Mouse (Mus musculus): ENCODE results near the gene Pdia6.

The Pdia6 gene

GRCm38 (mm10) chr12:17266673-17266990, 287 bp downstream of the Pdia6 start:
- no peak for DNase-seq

DNA sequence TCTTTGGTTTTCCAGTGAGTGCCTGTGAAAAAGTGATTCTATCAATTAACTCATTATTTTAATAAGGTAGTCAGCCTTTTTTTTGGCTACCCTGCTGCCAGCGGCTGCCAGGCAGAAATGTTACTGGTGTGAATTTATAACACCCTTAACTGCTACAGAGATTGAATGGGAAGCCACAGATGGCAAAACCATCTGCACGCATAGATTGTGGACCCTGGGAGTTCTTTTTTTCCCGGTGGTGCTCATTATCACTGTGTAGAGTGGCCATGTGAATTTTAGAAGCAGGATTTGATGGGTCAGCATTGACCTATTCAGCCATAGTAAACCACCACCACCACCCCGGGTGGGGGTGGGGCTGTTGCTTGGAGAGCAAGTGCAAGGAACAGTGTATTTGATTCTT, 971 bp downstream of the Pdia6 start:
- DNase-seq: peak; percentile 19 to 37

DNA sequence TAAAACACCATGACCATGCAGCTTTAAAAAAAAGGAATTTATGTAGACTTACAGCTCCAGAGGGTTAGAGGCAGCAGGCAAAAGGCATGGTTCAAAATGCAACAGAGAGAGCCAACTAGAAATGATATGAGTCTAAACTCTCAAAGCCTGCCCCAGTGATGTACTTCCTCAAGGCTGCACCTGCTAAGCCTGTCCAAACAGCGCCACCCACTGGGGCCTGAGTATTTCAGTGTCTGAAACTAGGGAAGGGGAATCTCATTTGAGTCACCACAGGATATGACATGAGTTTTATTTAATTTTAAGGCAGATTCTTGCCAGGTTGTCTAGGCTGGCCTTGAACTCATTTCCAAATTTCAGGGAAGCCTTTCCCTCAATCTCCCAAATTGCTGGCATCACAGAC, 4.9 kb downstream of the Pdia6 start:
- peak in 1 of 2 experiments; percentile 56 for DNase-seq

- no peak for DNase-seq
Measured at GRCm38 (mm10) chr12:17273841-17274240, 7.5 kb downstream of the Pdia6 start.

- DNase-seq: no peak
Measured at GRCm38 (mm10) chr12:17288496-17288895, 22.2 kb downstream of the Pdia6 start.

DNA sequence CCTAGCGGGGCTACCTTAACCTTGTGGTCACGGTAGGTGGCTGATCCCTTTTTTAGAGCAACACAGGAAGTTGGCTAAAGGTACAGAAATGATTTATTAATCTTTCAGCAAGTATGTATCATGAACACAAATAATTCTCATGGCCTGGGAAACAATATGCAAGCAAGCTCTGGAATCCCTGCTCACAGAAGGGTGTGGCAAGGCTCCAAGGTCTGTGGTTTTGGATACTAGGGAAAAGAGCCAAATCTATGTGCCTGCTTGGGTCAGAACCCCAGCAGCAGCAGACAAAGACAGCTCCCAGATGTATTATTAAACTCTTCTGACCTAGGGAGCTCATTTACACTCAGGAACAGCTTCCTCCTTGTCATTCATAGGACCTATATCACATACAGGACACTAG, 22.7 kb downstream of the Pdia6 start:
- no peak for DNase-seq

DNA sequence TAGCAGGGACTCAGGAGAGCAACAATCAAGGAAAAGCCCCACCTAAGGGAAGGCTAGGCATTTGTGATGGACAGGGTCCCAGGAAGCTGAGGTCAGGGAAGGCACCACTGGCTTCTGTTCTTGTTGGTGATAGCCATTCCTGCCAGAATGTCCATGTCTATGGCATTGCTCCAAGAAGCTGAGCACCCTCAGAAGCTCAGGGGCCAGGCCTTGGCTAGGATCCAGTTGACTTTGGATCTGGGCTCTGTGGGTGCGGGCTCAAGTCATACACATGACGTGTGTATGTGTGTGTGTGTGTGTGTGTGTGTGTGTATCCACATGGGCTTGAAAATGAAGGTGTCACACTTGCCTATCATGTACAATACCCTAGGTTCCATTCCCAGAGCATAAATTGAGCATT, 23.6 kb downstream of the Pdia6 start:
- no peak for DNase-seq

- DNase-seq: no peak
Measured at GRCm38 (mm10) chr12:17290569-17290968, 24.2 kb downstream of the Pdia6 start.

GRCm38 (mm10) chr12:17296899-17297298, 30.6 kb downstream of the Pdia6 start:
- no peak for DNase-seq

- DNase-seq: no peak
Measured at GRCm38 (mm10) chr12:17299902-17300301, 33.6 kb downstream of the Pdia6 start.

GRCm38 (mm10) chr12:17305445-17305844, 39.1 kb downstream of the Pdia6 start:
- DNase-seq: peak in 1 of 2 experiments; percentile 9

DNA sequence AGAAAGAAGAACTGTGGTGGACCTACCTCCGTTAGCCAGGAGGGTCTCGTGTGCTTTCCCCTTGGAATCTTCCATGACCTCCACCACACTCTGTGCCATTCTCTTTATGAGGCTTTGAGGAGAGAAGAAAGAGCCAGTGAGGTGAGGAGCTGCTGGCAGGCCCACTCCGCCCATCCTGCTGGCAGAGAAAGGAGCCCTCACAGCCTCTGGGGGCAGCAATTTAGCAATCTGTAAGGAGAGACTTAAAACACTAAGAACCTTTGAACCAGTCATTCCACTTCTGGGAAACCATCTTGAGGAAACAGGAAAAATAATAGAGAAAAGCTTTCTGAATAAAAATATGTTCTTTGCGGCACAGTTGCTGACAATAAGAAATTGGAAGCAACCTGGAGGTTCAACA, 41.9 kb downstream of the Pdia6 start:
- no peak for DNase-seq

DNA sequence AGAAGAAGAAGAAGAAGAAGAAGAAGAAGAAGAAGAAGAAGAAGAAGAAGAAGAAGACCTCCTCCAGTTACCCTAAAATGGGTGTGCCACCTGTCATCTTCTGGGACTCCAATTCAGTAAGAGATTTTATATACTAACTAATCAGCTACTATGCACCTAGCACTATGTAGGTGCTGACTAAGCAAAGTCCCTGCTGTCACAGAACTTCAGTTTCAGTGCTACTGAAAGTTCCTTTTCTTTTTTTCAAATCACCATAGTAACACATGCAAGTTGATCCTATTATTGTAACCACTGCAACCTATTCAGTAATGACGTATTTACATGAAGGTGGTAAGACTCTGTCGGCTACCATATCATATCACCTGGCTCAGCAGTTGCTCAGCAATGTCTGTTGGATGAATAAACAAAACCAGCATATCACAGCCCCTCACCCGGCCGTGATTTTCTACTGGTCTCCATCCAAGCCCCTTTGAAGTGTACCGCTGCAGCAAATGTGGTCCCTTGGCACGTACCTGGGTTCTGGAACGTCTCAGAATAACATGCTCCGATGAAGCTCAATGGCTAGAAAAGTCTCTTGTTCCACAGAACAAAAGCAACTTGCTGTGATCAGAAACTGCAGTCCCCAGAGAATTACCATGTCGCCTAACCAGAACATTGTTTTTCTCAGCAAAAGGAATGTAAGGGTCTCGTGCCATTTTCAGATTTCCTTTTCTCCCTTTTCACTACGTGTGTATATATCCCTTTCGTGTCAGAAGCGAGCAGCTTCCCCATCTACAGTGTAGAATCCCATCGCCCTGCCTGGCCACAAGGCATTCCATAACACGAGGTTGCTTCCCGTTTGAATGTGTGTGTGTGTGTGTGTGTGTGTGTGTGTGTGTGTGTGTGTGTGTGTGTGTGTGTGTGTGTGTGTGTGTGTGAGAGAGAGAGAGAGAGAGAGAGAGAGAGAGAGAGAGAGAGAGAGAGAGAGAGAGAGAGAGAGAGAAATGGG, 44.8 kb downstream of the Pdia6 start:
- no peak for DNase-seq

DNA sequence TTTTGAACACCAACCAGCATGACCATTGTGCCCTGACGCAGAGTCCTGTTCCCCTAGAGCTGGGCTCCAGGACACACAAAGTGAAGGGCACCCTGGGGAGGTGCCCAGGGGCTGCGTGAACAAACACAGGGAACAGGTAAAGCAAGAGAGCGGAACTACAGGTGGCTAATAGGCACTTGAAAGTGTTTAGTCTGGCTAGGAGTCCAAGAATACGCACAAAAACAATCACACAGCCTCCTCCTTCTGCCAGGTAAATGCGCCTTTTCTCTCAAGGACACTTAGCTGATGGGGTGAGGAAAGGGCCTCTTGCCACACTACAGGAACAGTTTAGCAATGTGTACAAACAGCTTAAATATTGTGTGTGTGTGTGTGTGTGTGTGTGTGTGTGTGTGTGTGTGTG, 49.8 kb downstream of the Pdia6 start:
- DNase-seq: no peak

DNA sequence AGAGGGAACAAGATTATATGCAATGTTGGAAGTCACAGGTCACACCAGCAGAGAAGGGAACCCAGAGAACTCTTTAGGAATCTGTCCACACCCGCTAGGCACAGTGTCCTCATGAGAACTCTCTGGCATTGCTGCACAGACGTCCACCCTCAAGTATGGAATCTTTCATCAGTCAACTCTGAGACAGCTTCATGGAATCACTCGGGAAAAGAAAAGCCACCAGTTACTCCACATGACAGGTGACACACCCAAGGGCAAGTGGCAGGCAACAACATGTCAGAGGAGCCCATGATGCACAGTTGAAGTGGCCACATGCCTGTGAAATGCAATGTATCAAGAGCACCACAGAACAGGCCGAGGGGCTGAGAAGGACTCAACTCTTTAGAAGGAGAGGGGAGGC, 51.6 kb downstream of the Pdia6 start:
- no peak for DNase-seq

DNA sequence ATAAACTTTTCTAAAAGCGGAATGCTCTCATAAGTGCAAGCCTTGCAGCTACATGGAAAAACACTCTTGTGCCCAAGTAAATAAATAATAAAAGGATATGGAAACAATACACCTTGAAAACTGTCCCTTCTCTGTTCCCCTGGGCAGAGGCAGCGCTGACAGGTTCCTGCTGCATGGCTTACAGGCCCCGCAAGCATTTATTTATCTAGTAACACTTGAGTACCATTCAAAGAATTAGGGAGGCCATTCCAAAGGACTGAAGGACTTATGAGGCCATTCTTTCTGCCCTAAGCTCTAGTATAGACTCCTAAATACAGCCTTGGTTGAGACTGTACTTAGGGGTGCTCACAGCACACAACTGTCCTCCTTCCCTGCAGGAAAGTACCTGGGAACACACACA, 52.1 kb downstream of the Pdia6 start:
- no peak for DNase-seq

DNA sequence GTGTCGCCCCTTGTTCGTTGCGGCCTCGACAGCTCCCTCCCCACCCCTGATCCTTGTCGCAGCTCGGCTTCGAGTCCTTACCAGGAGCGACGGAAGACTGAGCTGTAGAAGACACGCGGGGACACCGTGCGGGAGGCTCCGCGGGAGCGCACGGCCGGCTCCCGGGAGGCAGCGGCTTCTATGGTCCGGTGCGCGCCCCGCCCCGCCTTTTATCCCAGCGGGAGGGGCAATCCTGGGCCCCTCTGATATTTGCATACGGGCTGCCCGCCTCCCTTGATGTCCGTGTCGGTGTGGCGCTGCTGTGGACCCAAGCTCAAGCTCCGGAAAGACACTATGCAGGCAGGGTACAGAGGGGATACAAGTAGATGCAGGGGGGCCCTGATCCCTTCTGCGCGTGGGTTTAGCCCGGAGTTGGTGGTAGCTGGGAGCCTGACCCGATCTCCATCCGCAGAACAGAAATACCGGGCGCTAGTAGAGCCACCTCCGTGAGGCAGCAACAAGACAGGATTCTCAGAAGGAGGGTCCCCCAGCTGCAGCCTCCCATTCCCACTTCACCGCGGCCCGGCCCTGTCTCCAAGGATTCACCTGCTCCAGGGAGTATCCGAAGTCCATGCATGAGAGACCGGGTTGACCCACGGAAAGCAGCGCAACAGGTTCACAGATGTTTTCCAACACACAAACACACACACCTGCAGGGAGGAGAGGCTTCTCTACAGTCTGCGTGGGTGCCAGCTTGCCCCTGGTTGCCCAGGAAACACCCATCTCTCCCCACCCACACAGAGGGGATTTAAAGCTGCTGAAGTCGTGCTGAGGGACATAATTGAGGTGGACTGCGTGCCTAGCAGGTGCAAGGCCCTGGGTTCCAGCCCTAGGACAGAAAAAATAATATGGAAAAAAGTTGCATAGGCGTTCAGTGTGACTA, 58.5 kb downstream of the Pdia6 start:
- DNase-seq: peak; percentile 8 to 10

GRCm38 (mm10) chr12:17329259-17329658, 62.9 kb downstream of the Pdia6 start, which contains the start of gene Atp6v1c2:
Atp6v1c2 (minus strand) TSS chr12:17329359.
- no peak for DNase-seq

DNA sequence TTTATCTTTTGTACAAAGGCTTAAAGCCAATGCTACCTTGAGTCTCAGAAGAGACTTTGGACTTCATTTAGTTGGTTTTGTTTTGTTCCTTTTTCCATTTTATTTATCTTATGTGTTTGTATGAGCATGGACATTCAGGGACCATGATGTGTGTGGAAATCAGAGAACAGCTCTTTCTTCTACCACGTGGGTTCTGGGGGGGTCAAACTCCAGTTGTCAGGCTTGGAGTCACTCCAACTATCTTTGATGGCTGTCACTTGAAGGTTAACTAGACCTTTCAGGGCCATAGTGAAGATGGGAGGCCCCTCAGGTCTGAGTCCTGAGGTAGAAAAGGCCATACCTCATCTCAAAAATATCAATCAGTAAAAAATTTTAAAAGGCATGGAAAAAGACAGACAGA, 67.1 kb downstream of the Pdia6 start:
- no peak for DNase-seq
